ENCODE assay signal across 8 mouse cellular contexts in genomic region chr13:116711148-116711865, GRCm38 (mm10).
DNase-seq lines count a peak whose midpoint lies in the region; ATAC-seq lines count a peak whose summit lies in the region.

No protein-coding gene starts in this region.

- intact Hi-C loops in heart, postnatal 10 days (cut with DNase I), result loop anchor here (5.0 to 10.0 kb wide), 2 partner anchors 1034 to 1877 kb away; no protein-coding TSS in a partner anchor

- no peaks in the 10 kb centered on the region for H3K9me3 ChIP-seq in heart, embryonic 13.5 days
- H3K9me3 ChIP-seq in hindbrain, embryonic 11.5 days (ENCODE audit: control insufficient read depth, low read length), result no peaks in the 10 kb centered on the region
- H3K9me3 ChIP-seq in midbrain, embryonic 12.5 days, result no peaks in the 10 kb centered on the region

- no peak overlapping the region for H3K27ac ChIP-seq in heart, embryonic 13.5 days (replicated peaks)
- no peak overlapping the region for H3K27ac ChIP-seq in hindbrain, embryonic 11.5 days (ENCODE audit: low read depth, low read length)
- H3K27ac ChIP-seq in midbrain, embryonic 12.5 days (replicated peaks), result no peak overlapping the region

- peak overlapping the region; percentile 69 for H3K9ac ChIP-seq in heart, embryonic 13.5 days
- H3K9ac ChIP-seq in hindbrain, embryonic 11.5 days (ENCODE audit: low read depth, low read length), result no peak overlapping the region
- H3K9ac ChIP-seq in midbrain, embryonic 12.5 days (replicated peaks), result no peak overlapping the region; the same call in 1 of the 2 replicates

- no peaks in the 10 kb centered on the region for H3K36me3 ChIP-seq in heart, embryonic 13.5 days
- no peaks in the 10 kb centered on the region for H3K36me3 ChIP-seq in hindbrain, embryonic 11.5 days (ENCODE audit: control insufficient read depth, insufficient read depth, low read length)
- H3K36me3 ChIP-seq in midbrain, embryonic 12.5 days, result no peaks in the 10 kb centered on the region

- no peak for ATAC-seq in heart, embryonic 13.5 days (ENCODE audit: extremely low read depth, insufficient number of reproducible peaks, low FRiP score, low TSS enrichment)
- peak; percentile 73 for ATAC-seq in hindbrain, embryonic 11.5 days (ENCODE audit: low FRiP score)
- ATAC-seq in midbrain, embryonic 12.5 days (ENCODE audit: low FRiP score, low read depth), result peak; percentile 65

- peaks cover 31% of the 10 kb centered on the region for H3K4me1 ChIP-seq in heart, embryonic 13.5 days
- H3K4me1 ChIP-seq in hindbrain, embryonic 11.5 days (replicated peaks; ENCODE audit: control insufficient read depth, insufficient read depth, low read length), result 0 out of 2 replicates have a peak, but pooled peaks cover 2% of the 10 kb centered on the region
- peaks cover 39% of the 10 kb centered on the region for H3K4me1 ChIP-seq in midbrain, embryonic 12.5 days

- peak overlapping the region; percentile 87 for H3K4me2 ChIP-seq in heart, embryonic 13.5 days
- H3K4me2 ChIP-seq in hindbrain, embryonic 11.5 days (replicated peaks; ENCODE audit: low read depth, low read length), result peak overlapping the region; percentile 35
- H3K4me2 ChIP-seq in midbrain, embryonic 12.5 days (replicated peaks), result peak overlapping the region; percentile 60

- WGBS in heart, embryonic 13.5 days, result 3% methylated on average over 22 of the region's 22 CpGs
- WGBS in hindbrain, embryonic 11.5 days, result under 1% methylated on average over 22 of the region's 22 CpGs
- WGBS in midbrain, embryonic 12.5 days, result under 1% methylated on average over 22 of the region's 22 CpGs

- no peak for DNase-seq in heart, postnatal 10 days
- peak; percentile 23 for DNase-seq in ZHBTc4 (ENCODE audit: low read depth, low spot score)
- DNase-seq in hindbrain, embryonic 11.5 days (ENCODE audit: low spot score), result peak; percentile 56
- DNase-seq in urinary bladder, adult 18-20 months (ENCODE audit: low spot score in 2 of 2), result no peak
- no peak for DNase-seq in right cerebral cortex, postnatal 4 days
- no peak for DNase-seq in layer of hippocampus, adult 18-20 months (ENCODE audit: low spot score in 2 of 2)

- peaks cover 67% of the 10 kb centered on the region for H3K27me3 ChIP-seq in heart, embryonic 13.5 days (replicated peaks)
- peaks cover 50% of the 10 kb centered on the region for H3K27me3 ChIP-seq in hindbrain, embryonic 11.5 days (ENCODE audit: control insufficient read depth, insufficient read depth, low read length)
- peaks cover 75% of the 10 kb centered on the region for H3K27me3 ChIP-seq in midbrain, embryonic 12.5 days

- H3K4me3 ChIP-seq in heart, embryonic 13.5 days, result peak overlapping the region; percentile 55
- H3K4me3 ChIP-seq in hindbrain, embryonic 11.5 days (ENCODE audit: low read depth, low read length), result peak overlapping the region; percentile 21; the same call in 1 of the 2 replicates
- peak overlapping the region; percentile 29 for H3K4me3 ChIP-seq in midbrain, embryonic 12.5 days

Comparison
In these comparisons a context has a peak if more than half of its experiments do, and no peak if none do; other contexts are left out.
1. H3K4me2 ChIP-seq: peak in every context shown above with its lines; median percentile 87 in heart, embryonic 13.5 days; 60 in midbrain, embryonic 12.5 days; 35 in hindbrain, embryonic 11.5 days.
2. DNase-seq: peak in ZHBTc4 (single experiment) and hindbrain, embryonic 11.5 days (single experiment); none in heart, postnatal 10 days (0 of 2), urinary bladder, adult 18-20 months (0 of 2), right cerebral cortex, postnatal 4 days (single experiment) and layer of hippocampus, adult 18-20 months (0 of 2).
3. Peak in every context shown above with its lines, with median percentiles within 50 percentile points of each other: H3K4me3 ChIP-seq.